Mouse (Mus musculus): ENCODE measurements around the gene Rai14.

Rai14 gene

DNA sequence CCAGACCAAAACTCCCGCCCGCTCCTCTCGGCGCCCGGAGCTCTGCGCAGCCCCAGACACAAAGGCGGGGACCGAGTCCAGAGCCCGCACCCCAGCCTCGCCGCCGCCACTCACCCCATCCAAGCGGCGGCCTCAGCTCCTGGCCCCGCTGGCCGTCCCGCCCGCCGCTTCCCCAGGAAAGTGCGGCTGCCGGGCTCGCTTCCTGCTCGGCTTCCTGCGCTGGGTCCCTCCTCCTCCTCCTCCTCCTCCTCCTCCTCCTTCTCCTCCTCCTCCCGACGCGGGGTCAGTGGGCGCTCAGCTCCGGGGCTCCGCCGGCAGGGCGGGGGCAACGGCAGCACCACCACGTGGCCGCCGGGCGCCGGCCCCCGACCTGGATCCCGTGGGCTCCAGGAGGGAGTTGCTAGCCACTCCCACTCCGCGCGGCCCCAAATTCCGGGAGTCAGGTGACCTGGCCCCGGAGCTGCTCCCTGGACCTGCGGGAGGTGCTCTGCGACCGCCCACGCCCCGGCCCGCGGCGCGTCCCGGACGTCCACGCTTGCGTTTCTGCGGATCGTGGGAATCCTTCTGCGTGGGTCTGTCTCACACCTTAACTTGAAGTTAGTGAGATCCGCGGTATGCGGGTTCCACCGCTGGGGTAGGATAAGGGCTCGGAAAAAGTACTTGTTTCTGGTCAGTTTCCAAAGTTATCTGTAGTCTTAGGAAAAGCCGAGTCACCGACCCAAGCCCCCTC is at the start of gene Rai14:
Rai14 (minus strand) TSS at position 216 of the 730 bp plus-strand sequence.
- peak; percentile 84 for DNase-seq (ENCODE audit: extremely low spot score, low spot score)

DNA sequence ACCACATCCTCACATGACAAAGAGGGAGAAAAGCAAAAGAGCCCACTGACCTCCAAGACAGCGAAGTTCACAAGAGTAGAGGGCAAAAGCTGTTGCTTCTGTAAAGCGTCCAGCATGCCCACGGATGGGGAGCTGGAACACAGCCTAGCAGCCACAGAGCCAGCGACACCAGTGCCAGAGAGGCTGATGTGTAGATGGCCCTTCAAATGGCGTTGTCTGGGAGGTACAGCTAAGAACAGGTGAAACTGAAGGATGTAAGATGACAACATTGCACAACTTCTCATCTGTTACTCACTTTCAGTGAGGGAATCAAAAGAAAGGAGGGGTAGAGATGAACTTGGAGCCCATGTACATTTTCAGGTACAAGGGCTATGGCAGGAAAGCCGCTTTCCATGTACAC is 47.0 kb upstream of the Rai14 start:
- DNase-seq (ENCODE audit: extremely low spot score, low spot score): no peak

DNA sequence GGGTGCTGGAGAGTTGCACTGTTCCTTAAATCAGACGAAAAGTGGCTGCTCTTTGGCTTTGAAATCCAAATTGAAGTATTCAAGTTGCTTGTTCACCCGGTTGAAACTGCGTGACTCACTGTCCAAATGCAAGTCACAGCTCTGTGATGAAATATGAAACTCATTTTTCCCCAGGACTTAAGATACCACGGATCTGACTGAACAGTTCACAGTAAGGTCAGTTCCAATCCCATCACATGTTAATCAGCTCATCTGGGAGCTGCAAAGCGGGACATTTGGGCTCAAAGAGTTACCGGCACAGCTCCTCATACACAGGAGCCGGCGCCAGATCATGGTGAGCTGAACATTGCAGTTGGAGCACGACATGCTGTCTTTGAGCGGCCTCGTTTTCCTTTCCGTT is 45.6 kb upstream of the Rai14 start:
- no peak for DNase-seq (ENCODE audit: extremely low spot score, low spot score)

DNA sequence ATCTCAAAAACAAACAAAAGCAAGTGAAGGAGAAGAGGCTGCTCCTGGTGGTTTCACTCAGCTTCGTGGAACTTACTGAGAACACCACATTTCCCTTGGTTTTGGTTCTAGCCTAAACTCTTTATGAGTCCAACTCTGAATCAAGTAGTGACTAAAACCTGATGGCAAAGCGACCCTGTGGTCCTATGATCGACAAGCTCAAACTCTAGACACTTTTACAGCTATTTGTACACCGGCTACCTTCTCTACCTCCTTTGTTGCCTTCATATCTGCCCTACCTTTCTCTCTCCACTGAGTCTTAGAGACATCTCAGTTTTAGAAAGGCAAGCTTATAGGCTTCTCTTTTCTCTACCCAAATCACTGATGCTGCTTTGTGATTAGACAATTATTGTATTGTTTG is 45.0 kb upstream of the Rai14 start:
- DNase-seq (ENCODE audit: extremely low spot score, low spot score): no peak

GRCm38 (mm10) chr15:10758808-10759207 is 44.4 kb upstream of the Rai14 start:
- no peak for DNase-seq (ENCODE audit: extremely low spot score, low spot score)

DNA sequence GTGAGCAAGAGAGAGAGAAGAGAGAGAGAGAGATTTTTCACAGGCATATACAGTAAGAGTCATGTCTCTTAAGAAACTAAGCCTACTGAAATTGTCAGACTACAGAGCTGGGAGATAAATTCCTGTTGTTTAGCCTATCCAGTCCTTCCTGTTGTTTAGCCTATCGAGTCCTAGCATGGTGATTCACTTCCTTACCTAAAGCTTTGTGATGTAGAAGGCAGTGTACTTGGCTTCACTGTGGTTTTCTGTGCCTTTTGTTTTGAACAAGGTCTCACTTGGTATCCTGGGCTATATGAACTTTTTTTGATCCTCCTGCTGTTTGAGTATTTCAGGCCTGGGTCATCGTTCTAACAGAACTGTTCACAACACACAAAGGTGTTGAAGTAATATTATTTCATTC is 36.7 kb upstream of the Rai14 start:
- DNase-seq (ENCODE audit: extremely low spot score, low spot score): no peak

GRCm38 (mm10) chr15:10750339-10750738 is 35.9 kb upstream of the Rai14 start:
- no peak for DNase-seq (ENCODE audit: extremely low spot score, low spot score)

GRCm38 (mm10) chr15:10749678-10750077 is 35.3 kb upstream of the Rai14 start:
- DNase-seq (ENCODE audit: extremely low spot score, low spot score): no peak

GRCm38 (mm10) chr15:10747638-10748037 is 33.2 kb upstream of the Rai14 start:
- no peak for DNase-seq (ENCODE audit: extremely low spot score, low spot score)

DNA sequence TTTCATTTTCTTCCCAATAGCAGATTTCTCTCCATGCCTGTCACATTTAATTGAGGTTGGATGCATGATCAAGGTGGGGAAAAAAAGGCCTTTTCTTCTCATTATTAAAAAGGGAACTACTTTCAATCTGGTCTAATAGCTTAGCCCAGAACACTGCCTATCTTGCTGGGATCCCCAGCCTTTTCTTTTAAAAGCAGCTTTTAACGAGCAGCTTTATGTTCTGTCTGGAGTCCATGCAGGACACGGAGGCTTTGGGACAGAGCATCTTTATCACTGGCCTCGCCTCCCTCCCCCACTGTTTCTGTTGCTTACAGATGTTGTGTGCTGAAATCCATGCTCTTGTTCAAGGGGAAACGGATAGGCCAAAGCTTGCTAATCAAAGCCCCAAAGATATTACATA is 32.8 kb upstream of the Rai14 start:
- no peak for DNase-seq (ENCODE audit: extremely low spot score, low spot score)

GRCm38 (mm10) chr15:10746303-10747051 is 32.1 kb upstream of the Rai14 start:
- peak; percentile 23 for DNase-seq (ENCODE audit: extremely low spot score, low spot score)

DNA sequence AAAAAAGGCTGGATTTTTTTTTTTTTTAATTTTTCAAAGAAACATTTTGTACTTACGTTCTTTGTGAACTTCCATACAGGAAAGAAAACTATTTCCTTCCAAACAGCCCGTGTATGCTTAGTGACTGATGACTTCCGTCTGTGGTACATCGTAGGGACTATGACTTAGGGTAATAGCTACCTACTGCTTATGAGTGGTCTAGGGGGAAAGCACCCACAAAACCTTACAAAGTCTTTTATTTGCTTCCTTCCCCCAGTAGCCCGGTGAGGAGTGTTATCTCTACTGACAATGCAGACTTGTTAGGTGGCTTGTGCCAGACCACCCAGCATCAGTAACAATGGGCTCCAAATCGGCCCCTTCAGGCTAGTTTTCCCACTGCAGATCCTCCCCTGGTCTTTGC is 28.0 kb upstream of the Rai14 start:
- DNase-seq (ENCODE audit: extremely low spot score, low spot score): no peak

- DNase-seq (ENCODE audit: extremely low spot score, low spot score): no peak
These were observed 24.9 kb upstream of the Rai14 start for GRCm38 (mm10) chr15:10739279-10739678.

DNA sequence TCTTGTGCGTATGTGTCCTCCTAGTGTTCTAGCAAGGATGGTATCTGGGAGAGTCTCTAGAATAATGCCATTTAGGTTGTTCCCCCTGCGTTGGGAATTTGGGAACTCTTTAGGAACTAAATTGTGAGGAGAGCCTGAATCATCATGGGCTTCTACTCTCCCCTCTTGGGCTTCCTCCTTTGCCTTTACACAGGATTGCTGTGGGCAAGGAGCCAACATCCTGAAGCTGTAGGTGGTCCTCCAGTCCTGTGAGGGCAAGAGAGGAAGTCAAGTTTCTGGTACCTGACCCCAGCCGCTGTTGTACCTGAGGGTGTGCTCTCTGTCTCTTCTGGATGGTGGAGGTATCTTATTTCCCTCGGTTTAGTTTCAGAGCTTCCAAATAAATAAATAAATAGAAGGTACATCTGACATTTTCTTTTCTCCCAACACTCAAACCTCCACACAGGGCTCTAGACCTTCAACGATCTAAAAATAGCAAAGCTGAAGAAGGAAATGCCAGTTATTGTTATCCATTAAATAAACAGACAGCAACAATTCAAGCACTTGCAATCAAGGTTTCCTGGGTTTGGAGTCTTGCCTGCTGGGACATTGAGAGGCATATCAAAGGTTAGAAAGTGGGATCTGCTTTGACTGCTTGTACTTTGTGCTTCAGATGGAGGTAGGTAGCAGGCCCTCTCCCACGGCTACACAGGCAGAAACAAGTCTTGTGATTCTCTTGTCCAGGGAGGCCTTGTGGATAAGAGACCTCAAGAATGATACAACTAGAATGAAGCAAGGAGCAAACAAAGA is 24.1 kb upstream of the Rai14 start:
- DNase-seq (ENCODE audit: extremely low spot score, low spot score): peak; percentile 7

DNA sequence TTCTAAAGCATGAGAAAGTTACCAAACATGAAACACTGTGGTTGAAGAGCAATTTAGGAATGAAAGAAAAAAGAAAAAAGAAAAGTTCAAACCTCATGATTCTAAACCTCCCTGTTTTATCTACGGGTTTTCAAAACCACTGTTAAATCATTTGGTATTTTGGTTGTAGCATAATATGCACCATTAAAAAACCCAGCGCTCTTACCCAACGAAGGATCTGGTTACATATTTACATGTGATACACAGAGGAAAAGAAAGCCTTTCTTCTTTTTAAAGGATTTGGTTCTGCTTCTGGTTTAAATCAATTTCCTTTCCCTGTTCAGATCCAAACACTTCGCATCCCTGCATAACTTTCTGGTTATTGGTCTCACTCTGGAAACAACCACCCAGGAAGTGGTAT is 21.5 kb upstream of the Rai14 start:
- no peak for DNase-seq (ENCODE audit: extremely low spot score, low spot score)

- peak; percentile 10 for DNase-seq (ENCODE audit: extremely low spot score, low spot score)
These were observed 20.8 kb upstream of the Rai14 start for GRCm38 (mm10) chr15:10735216-10735615.

DNA sequence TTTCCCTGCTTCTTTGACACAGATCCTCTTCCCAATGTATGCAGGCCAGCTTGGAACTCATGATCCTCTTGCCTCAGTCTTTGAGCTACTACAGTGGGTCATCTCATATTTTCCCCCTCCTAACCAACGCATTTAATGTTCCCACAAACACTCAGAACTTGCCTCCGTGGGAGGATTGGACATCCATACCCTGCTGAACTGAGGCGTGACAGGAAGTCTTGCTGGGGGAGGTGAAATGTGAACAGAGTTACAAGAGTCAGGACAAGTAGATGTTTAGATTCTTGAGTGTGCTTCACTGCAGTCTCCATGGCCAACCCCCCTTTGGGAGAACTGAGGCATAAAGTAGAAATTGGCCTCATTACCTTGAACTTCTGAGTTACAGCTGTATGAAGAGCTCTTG is 17.0 kb upstream of the Rai14 start:
- peak; percentile 9 for DNase-seq (ENCODE audit: extremely low spot score, low spot score)

- DNase-seq (ENCODE audit: extremely low spot score, low spot score): no peak
These were observed 11.8 kb upstream of the Rai14 start for GRCm38 (mm10) chr15:10726272-10726671.

DNA sequence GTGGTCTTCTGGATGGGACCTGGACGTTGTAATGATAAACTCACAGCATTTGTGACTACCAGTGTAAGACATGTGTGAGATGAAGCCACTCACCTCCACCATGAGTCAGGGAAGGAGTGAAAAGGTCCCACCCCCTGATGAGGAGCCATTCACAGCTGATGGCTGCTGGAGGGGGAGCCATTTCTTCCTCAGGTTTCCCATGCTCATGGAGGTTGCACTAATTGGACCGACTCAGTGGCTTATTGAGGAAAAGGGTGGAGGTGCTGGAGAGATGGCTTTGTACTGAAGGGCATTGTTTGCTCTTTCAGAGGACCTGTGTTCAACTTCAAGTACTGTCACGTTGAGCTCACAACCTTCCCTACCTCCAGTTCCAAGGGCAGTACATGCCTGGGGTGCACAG is 10.4 kb upstream of the Rai14 start:
- no peak for DNase-seq (ENCODE audit: extremely low spot score, low spot score)

DNA sequence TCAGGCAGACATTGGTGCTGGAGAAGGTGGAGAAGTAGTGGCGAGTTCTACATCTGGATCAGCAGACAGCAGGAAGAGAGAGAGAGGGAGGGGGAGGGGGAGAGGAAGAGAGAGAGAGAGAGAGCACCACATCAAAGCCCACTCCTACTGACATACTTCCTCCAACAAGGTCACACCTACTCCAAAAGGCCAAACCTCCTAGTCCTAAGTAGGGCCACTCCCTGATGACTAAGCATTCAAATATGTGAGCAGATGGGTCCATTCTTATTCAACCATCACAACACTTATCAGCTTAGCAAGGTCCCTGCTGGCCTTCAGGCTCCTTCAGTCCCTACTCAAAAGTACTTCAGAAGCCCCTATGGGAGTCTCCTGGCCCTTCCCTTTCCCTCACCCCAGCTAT is 9.1 kb upstream of the Rai14 start:
- peak; percentile 14 for DNase-seq (ENCODE audit: extremely low spot score, low spot score)

- DNase-seq (ENCODE audit: extremely low spot score, low spot score): peak; percentile 30
These were observed 8.4 kb upstream of the Rai14 start for GRCm38 (mm10) chr15:10722629-10723339.

Measured in neural tube, embryonic 10.5 days (tissue).